Mouse (Mus musculus) heart, postnatal 0 days (tissue): Measurements from ENCODE around the gene Tmem117. TPM values are rescaled to one million over a fixed set of nuclear protein-coding genes. Genes with fewer than 3 reads are reported as not detected.

Experiments used
- ATAC-seq: fragments of 200-750 bp; cut with Nextera tagmentation; 2 replicates; pipeline ENCODE4 v1.8.0; 2017; ENCODE audit warnings: low read depth, moderate number of reproducible peaks, moderate library complexity; ENCODE audit not compliant: insufficient read depth
- DNase-seq: peaks from one replicate; pipeline ENCODE4 v3.0.0-alpha.2; 2016; ENCODE audit warnings: low spot score
- H3K27ac ChIP-seq: fragments of 300-500 bp; sonication (generic); 2 replicates; pipeline ENCODE4 v1.5.1; 2014; ENCODE audit warnings: low read depth, mild to moderate bottlenecking
- H3K27me3 ChIP-seq: fragments of 300-500 bp; sonication (generic); 2 replicates; pipeline ENCODE4 v1.6.1; 2014; ENCODE audit warnings: low read length, mixed read lengths; ENCODE audit not compliant: control insufficient read depth, insufficient read depth
- H3K36me3 ChIP-seq: fragments of 300-500 bp; sonication (generic); replicated peaks from 2 replicates; pipeline ENCODE4 v1.6.1; 2014; ENCODE audit warnings: low read length, mixed read lengths; ENCODE audit not compliant: control insufficient read depth, insufficient read depth
- H3K4me1 ChIP-seq: fragments of 300-500 bp; sonication (generic); 2 replicates; pipeline ENCODE4 v1.6.1; 2014; ENCODE audit warnings: antibody characterized with exemption; ENCODE audit not compliant: control insufficient read depth, insufficient read depth
- H3K4me2 ChIP-seq: fragments of 300-500 bp; sonication (generic); 2 replicates; pipeline ENCODE4 v1.6.1; 2014; ENCODE audit warnings: low read depth, mild to moderate bottlenecking, low read length, moderate library complexity
- H3K4me3 ChIP-seq: fragments of 300-500 bp; sonication (generic); 2 replicates; pipeline ENCODE4 v1.5.1; 2014; ENCODE audit warnings: low read depth, low read length
- H3K9ac ChIP-seq: fragments of 300-500 bp; sonication (generic); replicated peaks from 2 replicates; pipeline ENCODE4 v1.6.1; 2014; ENCODE audit warnings: low read depth, low read length, mixed read lengths
- H3K9me3 ChIP-seq: fragments of 300-500 bp; sonication (generic); replicated peaks from 2 replicates; pipeline ENCODE4 v1.6.1; 2016; ENCODE audit warnings: low read length; ENCODE audit not compliant: control insufficient read depth
- CTCF ChIP-seq: IDR thresholded peaks from 2 replicates; pipeline ENCODE4 v1.5.1; 2016; ENCODE audit warnings: antibody characterized with exemption, control low read depth, low read depth
- EP300 ChIP-seq: IDR thresholded peaks from 2 replicates; pipeline ENCODE4 v1.6.1; 2016; ENCODE audit warnings: antibody characterized with exemption, low read depth
- WGBS: fragments of 180-500 bp; shearing (Covaris S2); extraction: QIAGEN DNeasy Blood & Tissue Kit; methylation state at CpG from one replicate; pipeline ENCODE4 v1.1.7; 2014; 5-methylcytosine and 5-hydroxymethylcytosine counted together
- polyA plus RNA-seq: library from polyadenylated mRNA; unstranded; fragments of >200 nt; fragmentation: Nextera tagmentation; extraction: Ambion mirVana; gene quantifications from 2 replicates; pipeline ENCODE4 v1.2.1, GENCODE M21; 2015
- total RNA-seq: library from RNA; depleted of rRNA; stranded (reverse); fragments of >200 nt; gene quantifications from 2 replicates; pipeline ENCODE4 v1.2.3, GENCODE M21; 2014; ENCODE audit warnings: low replicate concordance

Tmem117 gene
- total and polyA plus RNA-seq, 2 experiments from 2014 or later, result 2.5 to 3.5 TPM

DNA sequence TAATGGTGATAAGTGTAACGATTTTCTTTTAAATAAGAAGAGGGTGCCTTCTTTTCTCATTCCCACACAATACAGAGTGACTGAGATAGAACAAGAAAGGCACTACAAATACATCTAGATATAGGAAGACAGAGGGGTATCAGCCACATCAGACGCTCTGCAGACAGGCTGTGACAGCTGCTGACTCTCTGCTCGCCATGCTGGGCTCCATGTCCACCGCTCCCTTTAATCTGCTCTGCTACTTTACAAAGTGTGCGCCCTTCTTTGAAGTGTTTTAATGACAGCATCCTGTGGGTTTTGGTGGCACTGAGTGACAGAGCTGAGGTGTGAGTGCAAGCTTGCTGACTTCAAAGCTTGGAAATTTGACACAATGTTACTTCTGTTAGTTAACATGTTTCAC, 314.9 kb downstream of the Tmem117 start:
- no peak for TF ChIP-seq EP300
- no peak for TF ChIP-seq CTCF
- no peak overlapping the region for H3K4me3 ChIP-seq
- DNase-seq (no peak), ATAC-seq (no peak)
- no peaks in the 10 kb centered on the region for H3K4me1 ChIP-seq
- H3K27me3 ChIP-seq, result no peaks in the 10 kb centered on the region
- H3K9ac ChIP-seq, result no peak overlapping the region
- no peaks in the 10 kb centered on the region for H3K9me3 ChIP-seq
- no peak overlapping the region for H3K4me2 ChIP-seq
- no peak overlapping the region for H3K27ac ChIP-seq
- WGBS, result 32% methylated on average over 5 of the region's 5 CpGs
- H3K36me3 ChIP-seq, result no peaks in the 10 kb centered on the region

DNA sequence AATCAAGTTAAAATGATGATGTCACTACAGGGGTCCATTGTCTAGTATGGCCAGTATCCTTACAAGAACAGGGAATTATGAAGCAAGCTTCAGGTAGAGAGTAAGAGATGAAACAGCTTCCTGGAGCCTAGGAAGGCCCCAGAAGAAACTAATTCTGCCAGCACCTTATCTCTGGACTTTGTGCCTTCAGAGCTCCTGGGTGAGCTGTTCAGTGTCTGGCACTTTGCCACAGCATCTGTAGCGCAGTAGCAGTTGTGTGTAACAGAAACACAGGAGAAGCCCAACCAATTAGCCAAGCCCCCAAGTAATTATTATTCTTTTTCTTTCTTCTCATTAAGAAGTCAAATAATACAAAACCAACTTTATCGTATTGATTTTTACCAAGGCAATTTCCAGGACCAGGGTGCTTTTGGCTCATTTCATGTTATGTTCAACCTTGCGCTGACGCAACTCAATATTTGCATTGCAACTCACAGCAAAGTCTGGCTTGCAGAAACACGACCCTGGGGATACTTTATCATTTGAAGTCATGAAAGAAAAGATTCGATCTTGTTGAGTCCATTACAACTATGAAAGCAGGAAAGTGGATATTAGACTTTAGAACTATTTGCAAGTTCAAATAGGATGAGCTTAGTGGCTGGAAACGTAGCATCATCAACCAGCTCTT, 322.5 kb downstream of the Tmem117 start:
- no peak for ATAC-seq
- Histone ChIP-seq H3K9me3 (no peaks in the 10 kb centered on the region), H3K9ac (no peak overlapping the region), H3K4me2 (no peak overlapping the region), H3K36me3 (no peaks in the 10 kb centered on the region), H3K4me3 (no peak overlapping the region), H3K27ac (no peak overlapping the region), H3K27me3 (no peaks in the 10 kb centered on the region), H3K4me1 (no peaks in the 10 kb centered on the region)
- WGBS, result 69% methylated on average over 7 of the region's 7 CpGs
- no peak for DNase-seq
- TF ChIP-seq EP300 (no peak), CTCF (no peak)

DNA sequence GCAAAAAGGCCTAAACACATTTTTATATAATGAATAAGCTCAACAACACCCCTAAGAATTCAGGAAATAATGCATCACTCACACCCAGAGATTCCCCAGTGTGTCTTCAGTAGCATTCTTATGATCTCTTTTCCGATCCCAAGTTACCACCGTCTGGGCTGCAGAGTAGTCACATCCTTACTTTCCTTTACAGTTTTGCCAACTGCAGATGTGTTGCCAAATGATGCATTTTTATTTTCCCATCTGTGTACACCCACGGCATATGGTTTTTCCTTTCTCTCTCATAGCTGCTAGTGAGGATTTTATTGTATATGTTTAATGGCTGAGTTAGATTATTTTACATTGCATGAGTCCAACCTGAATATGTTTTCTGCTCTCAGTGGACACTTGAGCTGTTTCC, 327.7 kb downstream of the Tmem117 start:
- Histone ChIP-seq H3K9ac (no peak overlapping the region), H3K27ac (no peak overlapping the region), H3K27me3 (no peaks in the 10 kb centered on the region), H3K4me1 (no peaks in the 10 kb centered on the region), H3K4me2 (no peak overlapping the region), H3K4me3 (no peak overlapping the region), H3K9me3 (no peaks in the 10 kb centered on the region), H3K36me3 (no peaks in the 10 kb centered on the region)
- WGBS, result 69% methylated on average over 3 of the region's 3 CpGs
- ATAC-seq, result no peak
- TF ChIP-seq CTCF (no peak), EP300 (no peak)
- no peak for DNase-seq

DNA sequence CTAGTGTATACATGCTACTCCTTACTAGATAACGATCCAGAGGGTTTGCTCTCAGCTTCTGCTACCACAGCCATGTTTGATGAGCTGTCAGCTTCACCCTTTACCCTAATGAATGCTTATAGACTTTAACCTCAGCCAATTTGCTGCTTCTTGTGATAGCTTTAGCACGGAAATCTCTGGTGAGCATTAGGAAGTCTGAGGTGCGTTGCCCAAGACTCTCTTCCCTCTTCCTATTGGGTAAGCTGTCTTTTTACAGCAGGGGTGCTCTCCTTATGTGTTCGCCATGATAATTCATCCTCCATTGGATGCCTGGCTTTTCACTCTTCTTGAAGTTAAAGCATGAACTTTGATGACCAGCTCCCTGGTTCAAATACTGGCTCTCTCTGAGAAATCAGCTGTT, 328.2 kb downstream of the Tmem117 start:
- WGBS, result 64% methylated on average over 4 of the region's 4 CpGs
- Histone ChIP-seq H3K9ac (no peak overlapping the region), H3K27me3 (no peaks in the 10 kb centered on the region), H3K4me3 (no peak overlapping the region), H3K4me1 (no peaks in the 10 kb centered on the region), H3K9me3 (no peaks in the 10 kb centered on the region), H3K36me3 (no peaks in the 10 kb centered on the region), H3K27ac (no peak overlapping the region), H3K4me2 (no peak overlapping the region)
- DNase-seq (no peak), ATAC-seq (no peak)
- TF ChIP-seq CTCF (no peak), EP300 (no peak)

DNA sequence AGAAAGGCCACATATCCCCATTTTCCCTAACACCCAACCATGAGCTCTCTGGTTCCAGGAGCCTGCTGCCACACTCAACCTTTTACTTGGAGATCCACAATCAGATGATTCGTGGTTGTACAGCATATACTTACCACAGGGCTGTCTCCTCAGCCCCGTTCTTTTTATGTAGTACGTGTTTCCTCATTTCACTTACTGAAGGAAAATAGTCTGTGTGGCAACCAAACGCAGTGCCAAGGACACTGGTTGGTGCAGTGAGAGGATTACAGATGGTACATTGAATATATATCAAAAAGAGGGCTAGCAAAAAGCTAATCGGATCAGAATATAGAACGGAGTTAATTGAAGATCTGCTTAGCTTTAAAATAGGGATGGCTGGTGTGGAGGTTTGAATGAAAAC, 338.0 kb downstream of the Tmem117 start:
- H3K4me1 ChIP-seq, result no peaks in the 10 kb centered on the region

More for the DNA sequence above, 338.0 kb downstream of the Tmem117 start:
- ATAC-seq, result no peak
- no peak overlapping the region for H3K9ac ChIP-seq
- WGBS, result 82% methylated on average over 6 of the region's 6 CpGs
- no peaks in the 10 kb centered on the region for H3K36me3 ChIP-seq
- H3K4me3 ChIP-seq, result no peak overlapping the region
- H3K27me3 ChIP-seq, result no peaks in the 10 kb centered on the region
- H3K9me3 ChIP-seq, result no peaks in the 10 kb centered on the region
- no peak for DNase-seq
- no peak overlapping the region for H3K27ac ChIP-seq
- H3K4me2 ChIP-seq, result no peak overlapping the region
- TF ChIP-seq EP300, result no peak
- TF ChIP-seq CTCF, result no peak
